Mouse (Mus musculus) heart, adult 2 months (tissue): Measurements from ENCODE around the gene Adcy9.

Source experiments
- CTCF ChIP-seq: fragments of 200-600 bp; IDR thresholded peaks from 2 replicates; pipeline ENCODE4 v1.8.1; 2022; ENCODE audit warnings: antibody characterized with exemption, mild to moderate bottlenecking, moderate library complexity
- POLR2A ChIP-seq: fragments of 200-500 bp; IDR thresholded peaks from 2 replicates; pipeline ENCODE4 v1.6.1; 2011; ENCODE audit warnings: mild to moderate bottlenecking, low read depth, low read length, control low read depth; ENCODE audit not compliant: insufficient read depth

DNA sequence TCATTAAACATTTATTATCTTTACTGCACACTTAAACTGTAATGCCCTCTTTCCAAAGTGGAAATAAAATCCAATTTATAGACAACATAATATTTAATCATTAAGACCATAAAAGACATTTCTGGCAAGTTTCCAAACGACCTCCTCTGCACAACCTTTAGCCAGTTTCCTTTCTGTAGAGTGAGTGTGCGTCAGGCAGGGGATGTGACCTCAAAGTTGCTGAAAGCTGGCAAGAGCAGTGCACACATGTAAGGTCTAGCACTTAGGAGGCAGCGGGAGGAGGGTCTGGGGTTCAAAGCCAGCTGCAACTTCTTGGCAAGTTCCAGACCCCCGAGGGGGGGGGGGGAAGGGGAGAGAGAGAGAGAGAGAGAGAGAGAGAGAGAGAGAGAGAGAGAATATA lies 83.0 kb downstream of the Adcy9 start:
- TF ChIP-seq CTCF (no peak), POLR2A (no peak)
